Comparison of ENCODE assay signal across 26 mouse cellular contexts in the genomic region with DNA sequence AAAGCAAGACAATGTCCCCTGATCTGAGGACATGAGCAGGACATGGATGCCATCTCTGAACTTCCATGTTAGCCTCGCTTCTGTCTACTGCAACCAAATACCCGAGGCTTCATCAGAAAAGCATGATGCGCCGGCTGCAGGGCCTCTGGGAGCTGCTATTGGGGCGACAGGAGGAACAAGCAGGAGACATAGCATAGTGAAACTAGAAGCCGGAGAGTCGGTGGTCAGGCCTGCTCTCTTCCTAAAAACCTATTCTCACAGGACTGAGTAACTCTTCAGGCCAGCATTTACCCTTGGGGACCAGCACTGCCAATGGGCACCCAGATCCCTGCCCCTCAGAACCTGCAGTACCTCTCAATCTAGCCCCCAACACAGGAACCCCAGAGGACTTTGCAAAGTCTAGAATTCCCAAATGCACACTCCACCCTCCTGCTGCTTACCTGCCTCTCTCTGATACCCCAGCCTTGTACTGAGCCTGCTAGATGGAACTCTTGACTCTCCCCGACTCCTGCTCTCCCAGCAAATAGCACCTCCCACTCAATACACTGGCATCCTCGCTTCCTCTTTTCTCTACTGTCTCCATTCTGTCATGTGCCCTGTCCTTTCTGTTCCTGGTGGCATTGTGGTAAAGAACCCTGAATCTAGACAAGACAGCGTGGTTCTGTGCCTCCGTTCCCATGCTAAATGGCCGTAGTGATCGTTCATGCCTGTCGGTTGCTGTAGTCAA. TPM values are rescaled to one million over a fixed set of nuclear protein-coding genes. Genes with fewer than 3 reads are reported as not detected.
DNase-seq lines count a peak whose midpoint lies in the region; ATAC-seq and TF ChIP-seq lines count a peak whose summit lies in the region.
"Had no signal": no experiment of that assay in that cellular context is flagged by ENCODE, and none has a peak within 500 bp of the region (broad histone marks: within the 10 kb centered on the region; RNA-seq: fewer than 3 reads in every experiment).

No protein-coding gene starts in this region.

- H3K9me3 ChIP-seq in CH12.LX (replicated peaks; ENCODE audit: low read length): no peaks in the 10 kb centered on the region
- H3K9me3 ChIP-seq in hindbrain, embryonic 10.5 days: no peaks in the 10 kb centered on the region
- H3K9me3 ChIP-seq: embryonic facial prominence, embryonic 12.5 days; forebrain, embryonic 12.5 days; heart, embryonic 12.5 days; hindbrain, embryonic 12.5 days; limb, embryonic 12.5 days; lung, embryonic 15.5 days; neural tube, embryonic 13.5 days; stomach, embryonic 15.5 days had no signal

- no peak overlapping the region for H3K4me3 ChIP-seq in layer of hippocampus, adult 2 months
- no peak overlapping the region for H3K4me3 ChIP-seq in CH12.LX (replicated peaks in 1 of 3; ENCODE audit: low read depth in 2 of 3, low read length in 2 of 3, poor library complexity in 1 of 3)
- 0 out of 2 replicates have a peak overlapping the region, but pooled peaks have one; percentile 4 for H3K4me3 ChIP-seq in bone marrow macrophage, adult 2 months (ENCODE audit: insufficient read depth, low read length)
- H3K4me3 ChIP-seq in hindbrain, embryonic 10.5 days: no peak overlapping the region
- H3K4me3 ChIP-seq: embryonic facial prominence, embryonic 12.5 days; forebrain, embryonic 12.5 days; heart, embryonic 12.5 days; hindbrain, embryonic 12.5 days; limb, embryonic 12.5 days; lung, embryonic 15.5 days; myocyte; neural tube, embryonic 13.5 days; stomach, embryonic 15.5 days had no signal

- ATAC-seq in megakaryocyte, adult 5-6 weeks (ENCODE audit: poor library complexity, severe bottlenecking): peak; percentile 78
- ATAC-seq in erythroid progenitor cell, adult 5-6 weeks (replicated peaks; ENCODE audit: low FRiP score, poor library complexity, severe bottlenecking): no peak
- ATAC-seq: activated CD4-positive, CD25-positive, alpha-beta regulatory T cell, adult 4 months had no signal

- 0 out of 2 replicates have a peak overlapping the region, but pooled peaks have one; percentile 4 for H3K4me2 ChIP-seq in CH12.LX (ENCODE audit: insufficient read depth, low read depth, poor library complexity, severe bottlenecking)
- H3K4me2 ChIP-seq: embryonic facial prominence, embryonic 12.5 days; forebrain, embryonic 12.5 days; heart, embryonic 12.5 days; hindbrain, embryonic 12.5 days; limb, embryonic 12.5 days; lung, embryonic 15.5 days; neural tube, embryonic 13.5 days; stomach, embryonic 15.5 days had no signal

- in situ Hi-C loops in CH12.LX (cut with MboI; ENCODE audit: low pct_ligation_motif_present, low pct_unique_long_range_greater_than_20kb, low sequenced_read_pairs): no loop called here

- no peaks in the 10 kb centered on the region for H3K36me3 ChIP-seq in CH12.LX (replicated peaks in 1 of 2; ENCODE audit: control insufficient read depth in 1 of 2, insufficient read depth in 1 of 2, low read length in 1 of 2)
- H3K36me3 ChIP-seq in hindbrain, embryonic 10.5 days: no peaks in the 10 kb centered on the region
- H3K36me3 ChIP-seq: forebrain, embryonic 12.5 days; limb, embryonic 12.5 days had no signal

- no peak for TF ChIP-seq EP300 in CH12.LX (IDR thresholded peaks at IDR 0.05; ENCODE audit: low read length)

- no peak for TF ChIP-seq POLR2A in CH12.LX (IDR thresholded peaks at IDR 0.05; ENCODE audit: low read depth, low read length)
- no peak for TF ChIP-seq POLR2A in bone marrow macrophage, adult 2 months (IDR thresholded peaks at IDR 0.05; ENCODE audit: borderline replicate concordance, low read depth, low read length)

- no peak for TF ChIP-seq CTCF in layer of hippocampus, adult 2 months (conservative IDR thresholded peaks at IDR 0.05)
- no peak for TF ChIP-seq CTCF in CH12.LX (conservative IDR thresholded peaks at IDR 0.05 in 1 of 2, IDR thresholded peaks at IDR 0.05 in 1 of 2; ENCODE audit: low read depth in 2 of 2, low read length in 2 of 2)
- no peak for TF ChIP-seq CTCF in bone marrow macrophage, adult 2 months (IDR thresholded peaks at IDR 0.05; ENCODE audit: low read depth, low read length)

- H3K27ac ChIP-seq in layer of hippocampus, adult 2 months: no peak overlapping the region
- no peak overlapping the region for H3K27ac ChIP-seq in CH12.LX (ENCODE audit: insufficient read depth, low read depth)
- peak overlapping the region; percentile 97 for H3K27ac ChIP-seq in bone marrow macrophage, adult 2 months (ENCODE audit: insufficient read depth, low read depth, low read length)
- H3K27ac ChIP-seq in hindbrain, embryonic 10.5 days: no peak overlapping the region
- H3K27ac ChIP-seq: embryonic facial prominence, embryonic 12.5 days; forebrain, embryonic 12.5 days; hindbrain, embryonic 12.5 days; limb, embryonic 12.5 days; liver, embryonic 14.5 days; lung, embryonic 15.5 days; neural tube, embryonic 13.5 days; stomach, embryonic 15.5 days had no signal

- H3K79me2 ChIP-seq in CH12.LX (replicated peaks; ENCODE audit: control insufficient read depth, extremely low read depth, insufficient read depth, poor library complexity, severe bottlenecking): no peaks in the 10 kb centered on the region

- no peak for TF ChIP-seq RAD21 in CH12.LX (IDR thresholded peaks at IDR 0.05; ENCODE audit: low read depth, low read length)

- DNase-seq in layer of hippocampus, adult 9-11 months: peak; percentile 66
- DNase-seq in layer of hippocampus, adult 2 months (ENCODE audit: low spot score in 2 of 2): no peak
- peak; percentile 7 for DNase-seq in CH12.LX (ENCODE audit: extremely low read depth)
- DNase-seq in hindbrain, embryonic 10.5 days (ENCODE audit: low spot score): no peak
- DNase-seq: adrenal gland, adult 8-10 months; B cell, adult 2 months; cerebellum, adult 9-11 months; heart, postnatal 10 days; kidney, adult 11 months; kidney, postnatal 4 days; midbrain, embryonic 14.5 days; thymus, postnatal 25 days had no signal

- WGBS in hindbrain, embryonic 10.5 days: 84% methylated on average over 14 of the region's 14 CpGs

- dilution Hi-C loops in CH12.LX (cut with MboI; ENCODE audit: extremely low pct_ligation_motif_present, extremely low pct_unique_long_range_greater_than_20kb, low sequenced_read_pairs): no loop called here

- peaks cover 82% of the 10 kb centered on the region for H3K27me3 ChIP-seq in CH12.LX (replicated peaks)
- H3K27me3 ChIP-seq in hindbrain, embryonic 10.5 days (ENCODE audit: insufficient read depth, poor library complexity, severe bottlenecking): peaks cover 73% of the 10 kb centered on the region

- H3K4me1 ChIP-seq in CH12.LX (ENCODE audit: control insufficient read depth in 1 of 2, insufficient read depth in 2 of 2): peaks cover 2 to 10% of the 10 kb centered on the region in 2 experiments; a peak in 3 of 4 replicates
- H3K4me1 ChIP-seq in bone marrow macrophage, adult 2 months (ENCODE audit: control insufficient read depth, insufficient read depth, low read length): peaks cover 14% of the 10 kb centered on the region
- peaks cover 11% of the 10 kb centered on the region for H3K4me1 ChIP-seq in hindbrain, embryonic 10.5 days (replicated peaks)

- no peak overlapping the region for H3K9ac ChIP-seq in CH12.LX (ENCODE audit: insufficient read depth, low read depth)
- H3K9ac ChIP-seq: embryonic facial prominence, embryonic 12.5 days; forebrain, embryonic 12.5 days; heart, embryonic 12.5 days; hindbrain, embryonic 12.5 days; limb, embryonic 12.5 days; liver, embryonic 14.5 days; lung, embryonic 15.5 days; neural tube, embryonic 13.5 days; stomach, embryonic 15.5 days had no signal

TF ChIP-seq in CH12.LX, 34 proteins besides CTCF, POLR2A, EP300 and RAD21:
- TF ChIP-seq ELF1 (IDR thresholded peaks at IDR 0.05; ENCODE audit: low read depth, low read length) (no peak), BHLHE40 (IDR thresholded peaks at IDR 0.05; ENCODE audit: low read depth, low read length) (peak; percentile 27; the same call in 1 of the 2 replicates), USF2 (conservative IDR thresholded peaks at IDR 0.05; ENCODE audit: low read depth, low read length) (no peak), ZC3H11A (IDR thresholded peaks at IDR 0.05; ENCODE audit: low read depth, low read length) (no peak)

RNA-seq across cellular contexts. Expression of gene Neurl1b, which starts 22.6 kb away (rescaled TPM):
- total RNA-seq in layer of hippocampus, adult 2 months (2021): 10 to 100 TPM; 68.8 to 75.0 TPM
- 0.17 and 0.25 TPM in 2 replicates for total RNA-seq in CH12.LX (2012; rRNA removed)
- total RNA-seq in CH12.LX (2014; rRNA removed): not detected in 2 replicates
- not detected in 2 replicates for polyA plus RNA-seq in CH12.LX (2012; ENCODE audit: insufficient read length, low read depth)
- 6.6 and 7.9 TPM in 2 replicates for polyA plus RNA-seq in bone marrow macrophage, adult 2 months (2012; ENCODE audit: insufficient read depth, insufficient read length, missing spikeins)
- 6.8 and 8.5 TPM in 2 replicates for total RNA-seq in megakaryocyte, adult 5-6 weeks (2015)
- 6.9 and 8.6 TPM in 2 replicates for total RNA-seq in megakaryocyte, adult 5-6 weeks (2017)
- 0.07 and 0.16 TPM in 2 replicates for polyA plus RNA-seq in hindbrain, embryonic 10.5 days (2016; fragmentation: Nextera tagmentation; extraction: Ambion mirVana)
- total RNA-seq in erythroid progenitor cell, adult 5-6 weeks (2015; ENCODE audit: low replicate concordance): 0.72 and 2.5 TPM in 2 replicates
- 1.5 and 2.4 TPM in 2 replicates for total RNA-seq in erythroid progenitor cell, adult 5-6 weeks (2017; ENCODE audit: low replicate concordance)

Comparison
In these comparisons a context has a peak if more than half of its experiments do, and no peak if none do; other contexts are left out.
1. DNase-seq: peak in layer of hippocampus, adult 9-11 months (single experiment) and CH12.LX (single experiment); none in layer of hippocampus, adult 2 months (0 of 2) and hindbrain, embryonic 10.5 days (single experiment).
2. RNA of gene Neurl1b, which starts 22.6 kb away (total RNA-seq): 68.8 to 75.0 TPM in layer of hippocampus, adult 2 months; 6.8 to 8.6 TPM in megakaryocyte, adult 5-6 weeks, 0.72 to 2.5 TPM in erythroid progenitor cell, adult 5-6 weeks and 0.17 to 0.25 TPM in CH12.LX; every median in the first group is over 4 times any median in the second.